Mouse (Mus musculus): ENCODE data around the gene Adra2b. TPM values are rescaled to one million over a fixed set of nuclear protein-coding genes. Genes with fewer than 3 reads are reported as not detected.
A peak's percentile ranks its signal among the peaks of the same experiment; 100 is the strongest.

Gene Adra2b
- total RNA-seq (2012; rRNA removed) = 0.90 and 1.5 TPM in 2 replicates

DNA sequence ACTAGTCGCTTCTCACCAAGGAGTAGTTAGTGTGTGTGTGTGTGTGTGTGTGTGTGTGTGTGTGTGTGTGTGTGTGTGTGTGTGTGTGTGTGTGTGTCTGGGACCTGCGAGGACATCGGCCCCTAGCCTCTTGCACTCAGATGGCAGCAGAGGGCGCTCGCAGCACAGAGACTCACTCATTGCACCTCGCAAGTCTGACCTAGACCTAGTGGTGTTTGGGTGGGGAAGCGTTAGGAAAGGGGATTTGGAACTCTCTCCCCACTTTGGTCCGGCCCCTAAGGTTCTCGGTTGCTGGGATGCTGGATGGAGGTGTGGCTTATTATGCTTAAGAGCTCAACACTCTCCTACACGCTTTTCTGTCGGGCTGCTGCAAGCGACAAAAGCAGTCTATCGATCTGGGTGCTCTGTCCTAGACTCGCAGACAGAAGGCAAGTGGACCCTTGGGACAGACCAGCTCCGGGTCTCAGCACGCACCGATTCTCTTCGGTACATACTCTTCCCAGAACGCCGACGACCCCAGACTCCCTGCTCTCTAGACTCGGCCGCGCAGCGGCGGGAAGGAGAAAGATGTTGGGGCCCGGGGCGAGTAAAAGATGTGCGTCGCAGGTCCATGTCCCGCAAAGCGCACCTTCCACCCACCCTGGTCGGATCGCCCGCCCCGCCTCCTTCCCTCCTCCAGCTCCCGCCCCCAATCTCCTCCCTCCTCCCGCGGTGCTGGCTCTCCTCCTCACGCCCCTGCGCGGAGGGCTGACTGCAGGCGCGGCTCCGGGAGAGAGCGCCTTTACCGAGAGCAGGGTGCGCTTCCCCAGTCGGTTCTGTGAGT is at the start of gene Adra2b:
Gene Adra2b, plus strand, starts transcription at position 750 of the 823 bp plus-strand sequence.
- peak; percentile 90 for DNase-seq (ENCODE audit: low read depth, low spot score)
- TF ChIP-seq MAFK (IDR thresholded peaks at IDR 0.05; ENCODE audit: insufficient read depth, low read depth, low read length) (no peak), HCFC1 (IDR thresholded peaks at IDR 0.05; ENCODE audit: borderline replicate concordance, insufficient read depth, low read length) (no peak), ZNF384 (IDR thresholded peaks at IDR 0.05; ENCODE audit: low read depth, low read length) (no peak), ZC3H11A (IDR thresholded peaks at IDR 0.05; ENCODE audit: borderline replicate concordance, low read depth, low read length) (peak; percentile 48; the same call in 1 of the 2 replicates), CHD2 (IDR thresholded peaks at IDR 0.05; ENCODE audit: low read depth, low read length) (no peak)
- no peaks in the 10 kb centered on the region for H3K36me3 ChIP-seq (ENCODE audit: control insufficient read depth, insufficient read depth, low read length, poor library complexity, severe bottlenecking)
- in situ Hi-C loops (cut with MboI; ENCODE audit: low sequenced_read_pairs in 2 of 2, unreplicated experiment in 2 of 2) = no loop called here
- H3K27ac ChIP-seq (ENCODE audit: insufficient read depth, low read depth, low read length, poor library complexity, severe bottlenecking) = no peak within 1 kb of the TSS
- peak within 1 kb of the TSS; percentile 34 for H3K9ac ChIP-seq (ENCODE audit: insufficient read depth, low read depth, low read length, poor library complexity, severe bottlenecking)
- no peaks in the 10 kb centered on the region for H3K9me3 ChIP-seq (ENCODE audit: control insufficient read depth, insufficient read depth, low read depth, low read length)
- peak within 1 kb of the TSS; percentile 63 to 74 for H3K4me3 ChIP-seq (ENCODE audit: insufficient read depth in 1 of 2, low read depth in 1 of 2, low read length in 2 of 2, poor library complexity in 1 of 2, severe bottlenecking in 1 of 2)
- H3K4me1 ChIP-seq (ENCODE audit: control insufficient read depth in 2 of 2, insufficient read depth in 2 of 2, low read length in 2 of 2, poor library complexity in 1 of 2) = peaks cover 0 to 4% of the 10 kb centered on the region in 2 experiments; a peak in 1 of 4 replicates

GRCm38 (mm10) chr2:127313878-127314277 is 49.1 kb upstream of the Adra2b start:
- Histone ChIP-seq H3K27ac (ENCODE audit: insufficient read depth, low read depth, low read length, poor library complexity, severe bottlenecking) (no peak overlapping the region), H3K4me1 (ENCODE audit: control insufficient read depth in 2 of 2, insufficient read depth in 2 of 2, low read length in 2 of 2, poor library complexity in 1 of 2) (no peaks in the 10 kb centered on the region), H3K36me3 (ENCODE audit: control insufficient read depth, insufficient read depth, low read length, poor library complexity, severe bottlenecking) (no peaks in the 10 kb centered on the region), H3K9ac (ENCODE audit: insufficient read depth, low read depth, low read length, poor library complexity, severe bottlenecking) (no peak overlapping the region), H3K4me3 (ENCODE audit: insufficient read depth in 1 of 2, low read depth in 1 of 2, low read length in 2 of 2, poor library complexity in 1 of 2, severe bottlenecking in 1 of 2) (no peak overlapping the region), H3K9me3 (ENCODE audit: control insufficient read depth, insufficient read depth, low read depth, low read length) (no peaks in the 10 kb centered on the region)
- in situ Hi-C loops (cut with MboI; ENCODE audit: low sequenced_read_pairs in 2 of 2, unreplicated experiment in 2 of 2) = no loop called here
- TF ChIP-seq MAFK (IDR thresholded peaks at IDR 0.05; ENCODE audit: insufficient read depth, low read depth, low read length) = no peak
- TF ChIP-seq ZC3H11A (IDR thresholded peaks at IDR 0.05; ENCODE audit: borderline replicate concordance, low read depth, low read length) = no peak
- TF ChIP-seq HCFC1 (IDR thresholded peaks at IDR 0.05; ENCODE audit: borderline replicate concordance, insufficient read depth, low read length) = no peak
- TF ChIP-seq ZNF384 (IDR thresholded peaks at IDR 0.05; ENCODE audit: low read depth, low read length) = no peak
- no peak for TF ChIP-seq CHD2 (IDR thresholded peaks at IDR 0.05; ENCODE audit: low read depth, low read length)
- DNase-seq (ENCODE audit: low read depth, low spot score) = no peak

- no peak overlapping the region for H3K9ac ChIP-seq (ENCODE audit: insufficient read depth, low read depth, low read length, poor library complexity, severe bottlenecking)
- H3K4me1 ChIP-seq (ENCODE audit: control insufficient read depth in 2 of 2, insufficient read depth in 2 of 2, low read length in 2 of 2, poor library complexity in 1 of 2) = no peaks in the 10 kb centered on the region
- no peaks in the 10 kb centered on the region for H3K9me3 ChIP-seq (ENCODE audit: control insufficient read depth, insufficient read depth, low read depth, low read length)
- TF ChIP-seq HCFC1 (IDR thresholded peaks at IDR 0.05; ENCODE audit: borderline replicate concordance, insufficient read depth, low read length) (no peak), CHD2 (IDR thresholded peaks at IDR 0.05; ENCODE audit: low read depth, low read length) (no peak), ZC3H11A (IDR thresholded peaks at IDR 0.05; ENCODE audit: borderline replicate concordance, low read depth, low read length) (no peak), ZNF384 (IDR thresholded peaks at IDR 0.05; ENCODE audit: low read depth, low read length) (no peak), MAFK (IDR thresholded peaks at IDR 0.05; ENCODE audit: insufficient read depth, low read depth, low read length) (no peak)
- no peak overlapping the region for H3K4me3 ChIP-seq (ENCODE audit: insufficient read depth in 1 of 2, low read depth in 1 of 2, low read length in 2 of 2, poor library complexity in 1 of 2, severe bottlenecking in 1 of 2)
- H3K27ac ChIP-seq (ENCODE audit: insufficient read depth, low read depth, low read length, poor library complexity, severe bottlenecking) = no peak overlapping the region
- H3K36me3 ChIP-seq (ENCODE audit: control insufficient read depth, insufficient read depth, low read length, poor library complexity, severe bottlenecking) = no peaks in the 10 kb centered on the region
- no peak for DNase-seq (ENCODE audit: low read depth, low spot score)
- in situ Hi-C loops (cut with MboI; ENCODE audit: low sequenced_read_pairs in 2 of 2, unreplicated experiment in 2 of 2) = no loop called here
Observed at GRCm38 (mm10) chr2:127314467-127315154, 48.4 kb upstream of the Adra2b start.

GRCm38 (mm10) chr2:127315155-127315470 is 47.9 kb upstream of the Adra2b start:
- no peaks in the 10 kb centered on the region for H3K4me1 ChIP-seq (ENCODE audit: control insufficient read depth in 2 of 2, insufficient read depth in 2 of 2, low read length in 2 of 2, poor library complexity in 1 of 2)
- H3K36me3 ChIP-seq (ENCODE audit: control insufficient read depth, insufficient read depth, low read length, poor library complexity, severe bottlenecking) = no peaks in the 10 kb centered on the region
- no peaks in the 10 kb centered on the region for H3K9me3 ChIP-seq (ENCODE audit: control insufficient read depth, insufficient read depth, low read depth, low read length)
- no peak for DNase-seq (ENCODE audit: low read depth, low spot score)
- TF ChIP-seq CHD2 (IDR thresholded peaks at IDR 0.05; ENCODE audit: low read depth, low read length) (no peak), MAFK (IDR thresholded peaks at IDR 0.05; ENCODE audit: insufficient read depth, low read depth, low read length) (no peak), ZC3H11A (IDR thresholded peaks at IDR 0.05; ENCODE audit: borderline replicate concordance, low read depth, low read length) (no peak), HCFC1 (IDR thresholded peaks at IDR 0.05; ENCODE audit: borderline replicate concordance, insufficient read depth, low read length) (no peak), ZNF384 (IDR thresholded peaks at IDR 0.05; ENCODE audit: low read depth, low read length) (no peak)
- in situ Hi-C loops (cut with MboI; ENCODE audit: low sequenced_read_pairs in 2 of 2, unreplicated experiment in 2 of 2) = no loop called here
- H3K9ac ChIP-seq (ENCODE audit: insufficient read depth, low read depth, low read length, poor library complexity, severe bottlenecking) = no peak overlapping the region
- no peak overlapping the region for H3K4me3 ChIP-seq (ENCODE audit: insufficient read depth in 1 of 2, low read depth in 1 of 2, low read length in 2 of 2, poor library complexity in 1 of 2, severe bottlenecking in 1 of 2)
- H3K27ac ChIP-seq (ENCODE audit: insufficient read depth, low read depth, low read length, poor library complexity, severe bottlenecking) = no peak overlapping the region
